In genomic region chr14:49309670-49310069, GRCm38 (mm10) we compare ENCODE assay signal across 30 mouse cellular contexts.
"Had no signal": no experiment of that assay in that cellular context is flagged by ENCODE, and none has a peak within 500 bp of the region (broad histone marks: within the 10 kb centered on the region; RNA-seq: fewer than 3 reads in every experiment).

No protein-coding gene starts in this region.

- H3K9me3 ChIP-seq: limb, embryonic 10.5 days; limb, embryonic 12.5 days; limb, embryonic 13.5 days; limb, embryonic 15.5 days; liver, embryonic 12.5 days; liver, embryonic 13.5 days; liver, embryonic 15.5 days; lung, embryonic 15.5 days; midbrain, embryonic 10.5 days; midbrain, embryonic 12.5 days; midbrain, embryonic 15.5 days had no signal

- DNase-seq: left cerebral cortex, postnatal 4 days; liver; liver, embryonic 13.5 days; liver, postnatal 0 days; lung, adult 18-20 months; lung, adult 2 months; lung, embryonic 14.5 days; lung, postnatal 10 days; lung, postnatal 14 days; lung, postnatal 36 days; lung, postnatal 4 days; midbrain, embryonic 14.5 days had no signal

- H3K36me3 ChIP-seq: limb, embryonic 10.5 days; limb, embryonic 12.5 days; limb, embryonic 13.5 days; limb, embryonic 15.5 days; liver, embryonic 12.5 days; liver, embryonic 13.5 days; liver, embryonic 15.5 days; lung, embryonic 15.5 days; midbrain, embryonic 10.5 days; midbrain, embryonic 12.5 days; midbrain, embryonic 15.5 days had no signal

- H3K4me2 ChIP-seq: limb, embryonic 12.5 days; limb, embryonic 13.5 days; limb, embryonic 15.5 days; liver, embryonic 11.5 days; liver, embryonic 12.5 days; liver, embryonic 13.5 days; liver, embryonic 15.5 days; lung, embryonic 14.5 days; lung, embryonic 15.5 days; midbrain, embryonic 12.5 days; midbrain, embryonic 15.5 days had no signal

- H3K9ac ChIP-seq: limb, embryonic 12.5 days; limb, embryonic 13.5 days; limb, embryonic 15.5 days; liver, embryonic 12.5 days; liver, embryonic 13.5 days; liver, embryonic 14.5 days; liver, embryonic 15.5 days; liver, postnatal 0 days; lung, embryonic 14.5 days; lung, embryonic 15.5 days; midbrain, embryonic 12.5 days; midbrain, embryonic 15.5 days had no signal

- H3K4me1 ChIP-seq: limb, embryonic 15.5 days; liver, embryonic 12.5 days; liver, embryonic 13.5 days; liver, embryonic 15.5 days; lung, embryonic 15.5 days; megakaryocyte, embryonic 14.5 days had no signal

- H3K27ac ChIP-seq: left cerebral cortex, adult 2 months; limb, embryonic 10.5 days; limb, embryonic 12.5 days; limb, embryonic 13.5 days; limb, embryonic 15.5 days; liver, embryonic 12.5 days; liver, embryonic 13.5 days; liver, embryonic 14.5 days; liver, embryonic 15.5 days; lung, embryonic 15.5 days; macrophage; midbrain, embryonic 12.5 days; midbrain, embryonic 15.5 days had no signal

- H3K4me3 ChIP-seq: left cerebral cortex, adult 2 months; limb, embryonic 10.5 days; limb, embryonic 12.5 days; limb, embryonic 13.5 days; limb, embryonic 15.5 days; liver, embryonic 12.5 days; liver, embryonic 13.5 days; liver, embryonic 15.5 days; lung, embryonic 15.5 days; megakaryocyte, embryonic 14.5 days; midbrain, embryonic 10.5 days; midbrain, embryonic 12.5 days; midbrain, embryonic 15.5 days; myocyte had no signal

- H3K27me3 ChIP-seq: limb, embryonic 12.5 days; limb, embryonic 13.5 days; limb, embryonic 15.5 days; liver, embryonic 12.5 days; liver, embryonic 13.5 days; liver, embryonic 15.5 days; lung, embryonic 15.5 days; megakaryocyte, embryonic 14.5 days; midbrain, embryonic 15.5 days had no signal

- ATAC-seq: liver, embryonic 12.5 days; liver, postnatal 0 days; lung, postnatal 0 days; midbrain, embryonic 15.5 days; midbrain, embryonic 16.5 days had no signal
